Mouse (Mus musculus) yolk sac, embryonic 10.5 days (tissue): ENCODE results near the gene Fkbp11.

Experiments
- DNase-seq: peaks from one replicate; pipeline ENCODE4 v3.0.0-alpha.2; 2017; ENCODE audit warnings: low spot score

The Fkbp11 gene

DNA sequence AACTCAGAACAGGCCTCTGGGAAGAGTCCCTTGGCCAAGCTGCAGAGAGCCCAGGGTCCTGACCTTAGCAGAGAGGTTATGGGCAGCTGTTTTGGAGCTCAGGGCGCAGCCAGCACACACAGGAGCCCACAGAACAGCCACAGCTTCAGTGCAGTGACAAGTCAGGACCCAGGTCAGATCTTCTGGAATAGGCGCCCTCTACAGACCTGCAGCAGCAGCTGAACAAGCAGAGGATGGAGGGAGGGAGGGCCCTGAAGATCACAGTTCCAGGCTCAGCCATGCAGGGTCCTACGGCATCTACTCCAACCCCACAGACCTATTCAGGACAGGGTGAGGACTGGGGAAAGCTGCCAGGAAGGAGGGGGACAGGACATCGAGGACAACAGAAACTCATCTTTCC lies 10.8 kb upstream of the Fkbp11 start:
- DNase-seq, result peak; percentile 47

DNA sequence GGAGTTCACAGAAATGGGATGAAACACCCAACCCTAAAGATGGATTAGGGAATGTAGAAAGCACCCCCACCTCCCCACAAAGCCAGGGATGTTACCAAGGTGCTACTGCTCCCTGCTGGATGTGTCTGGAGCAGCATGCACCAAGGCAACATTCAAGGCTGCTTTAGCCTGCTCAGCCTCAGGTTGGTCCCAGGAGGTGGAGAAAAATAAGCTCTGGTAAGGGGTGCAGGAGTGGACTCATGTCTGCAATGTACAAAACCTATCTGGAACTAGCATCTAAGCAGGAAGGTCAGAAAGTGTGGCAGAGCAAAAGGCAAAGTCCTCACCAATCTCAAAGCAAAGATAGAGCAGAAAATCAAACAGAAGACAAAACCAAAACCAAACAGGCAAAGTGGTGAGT lies 9.9 kb upstream of the Fkbp11 start:
- peak; percentile 75 for DNase-seq

DNA sequence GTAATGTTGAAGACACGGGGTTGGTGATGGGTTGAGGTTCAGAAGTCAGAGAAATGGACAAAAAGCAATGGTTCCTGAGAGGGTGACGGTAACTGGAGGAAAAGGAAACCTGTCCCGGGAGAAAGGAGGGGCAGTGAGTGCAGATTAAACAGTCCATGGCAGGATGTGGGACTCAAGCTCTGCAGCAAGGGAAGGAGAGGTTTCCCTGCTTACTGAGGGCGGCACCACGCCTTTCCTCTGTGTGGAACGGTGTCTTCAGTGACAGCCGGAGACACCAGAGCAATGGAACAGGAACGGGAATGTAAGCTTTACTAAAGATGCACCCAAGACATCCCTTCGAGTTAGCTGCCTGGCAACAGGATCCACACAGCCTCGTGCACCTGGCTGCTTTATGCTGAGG lies 8.5 kb upstream of the Fkbp11 start:
- no peak for DNase-seq

DNA sequence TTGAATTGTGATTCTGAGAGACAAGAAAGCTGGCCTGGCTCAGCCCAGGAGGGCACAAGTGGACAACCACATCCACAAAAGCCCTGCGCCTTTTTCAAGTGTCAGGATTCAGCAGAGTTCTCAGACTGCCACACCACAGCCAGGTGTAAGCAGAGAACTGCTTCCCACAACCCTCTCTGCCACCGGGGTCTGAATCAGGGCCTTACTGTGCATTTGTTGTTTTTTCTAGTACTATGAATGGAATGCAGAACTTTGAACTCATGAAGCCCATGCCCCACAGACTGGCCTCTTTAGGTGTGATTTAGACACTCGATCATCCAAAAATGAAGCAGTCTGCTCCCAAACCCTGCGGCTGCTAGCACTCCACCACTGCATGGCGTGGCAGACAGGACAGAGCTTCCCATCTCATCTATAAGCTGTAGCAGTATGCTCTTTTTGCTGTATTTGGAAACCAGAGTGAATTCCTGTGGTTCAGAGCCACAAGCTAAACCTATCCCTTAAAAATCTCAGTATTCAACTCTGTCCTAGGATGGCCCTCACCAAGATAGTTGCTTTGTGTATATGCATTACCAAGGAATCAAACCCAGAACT lies 6.1 kb upstream of the Fkbp11 start:
- DNase-seq, result peak; percentile 50

DNA sequence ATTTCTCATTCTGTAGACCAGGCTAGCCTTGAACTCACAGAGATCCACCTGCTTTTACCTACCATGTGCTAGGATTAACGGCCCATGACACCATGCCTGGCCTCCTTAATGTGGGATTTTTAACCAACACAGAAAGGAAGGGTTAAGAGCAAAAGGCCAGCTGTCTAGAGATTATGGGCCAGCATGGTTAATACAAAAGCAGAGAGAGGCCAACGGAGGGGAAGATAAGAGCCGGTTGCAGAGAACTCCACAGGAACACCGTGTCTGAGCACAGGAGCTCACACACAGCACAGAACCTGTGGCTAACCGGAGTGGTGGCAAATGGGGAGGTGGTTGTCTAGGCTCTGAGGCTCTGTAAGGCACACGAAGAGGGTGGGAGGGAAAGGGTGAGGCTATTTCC lies 5.4 kb upstream of the Fkbp11 start:
- DNase-seq, result peak; percentile 46

DNA sequence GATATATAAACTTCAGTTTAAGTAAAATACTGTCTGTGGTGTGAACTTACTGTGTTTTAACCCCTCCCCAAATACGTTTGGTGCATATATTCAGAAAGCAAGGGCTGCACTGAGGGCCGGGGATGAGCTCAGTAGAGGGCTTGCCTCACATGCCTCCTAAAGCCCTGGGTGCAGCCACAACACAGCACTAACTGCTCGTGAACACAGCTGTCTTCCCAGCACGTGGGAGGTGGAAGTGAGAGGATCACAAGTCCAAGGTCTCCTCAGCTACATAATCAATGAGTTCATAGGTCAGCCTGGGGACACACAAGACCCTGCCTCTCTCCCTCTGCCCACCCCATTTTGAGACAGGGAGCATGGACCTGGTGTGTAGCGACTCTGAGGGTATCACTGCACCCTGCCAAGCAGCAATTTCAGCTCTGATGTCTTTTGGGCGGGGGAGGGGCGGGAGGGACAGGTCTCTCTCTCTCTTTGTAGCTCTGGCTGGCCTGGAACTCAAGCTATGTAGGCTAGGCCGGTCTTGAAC lies 4.1 kb upstream of the Fkbp11 start:
- DNase-seq, result peak; percentile 74

DNA sequence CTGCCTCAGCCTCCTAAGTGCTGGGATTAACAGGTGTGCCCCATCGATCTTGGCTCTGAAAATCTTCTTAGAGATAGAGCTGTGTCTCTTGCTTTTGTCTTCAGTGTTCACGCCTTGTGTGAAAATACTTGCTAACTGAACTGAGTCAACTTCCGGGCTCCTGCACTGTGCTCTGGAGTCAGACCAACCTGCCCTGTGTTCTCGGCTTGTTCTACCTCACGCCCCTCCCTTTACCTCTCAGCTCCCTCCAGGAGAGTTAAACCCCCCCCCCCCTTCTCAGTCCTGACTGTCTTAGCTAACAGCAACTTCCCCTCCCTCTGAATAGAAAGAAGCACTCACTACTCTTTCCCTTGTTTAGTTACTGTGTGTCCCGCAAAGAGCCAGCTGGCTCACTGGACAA lies 2.8 kb upstream of the Fkbp11 start:
- DNase-seq, result peak; percentile 62

DNA sequence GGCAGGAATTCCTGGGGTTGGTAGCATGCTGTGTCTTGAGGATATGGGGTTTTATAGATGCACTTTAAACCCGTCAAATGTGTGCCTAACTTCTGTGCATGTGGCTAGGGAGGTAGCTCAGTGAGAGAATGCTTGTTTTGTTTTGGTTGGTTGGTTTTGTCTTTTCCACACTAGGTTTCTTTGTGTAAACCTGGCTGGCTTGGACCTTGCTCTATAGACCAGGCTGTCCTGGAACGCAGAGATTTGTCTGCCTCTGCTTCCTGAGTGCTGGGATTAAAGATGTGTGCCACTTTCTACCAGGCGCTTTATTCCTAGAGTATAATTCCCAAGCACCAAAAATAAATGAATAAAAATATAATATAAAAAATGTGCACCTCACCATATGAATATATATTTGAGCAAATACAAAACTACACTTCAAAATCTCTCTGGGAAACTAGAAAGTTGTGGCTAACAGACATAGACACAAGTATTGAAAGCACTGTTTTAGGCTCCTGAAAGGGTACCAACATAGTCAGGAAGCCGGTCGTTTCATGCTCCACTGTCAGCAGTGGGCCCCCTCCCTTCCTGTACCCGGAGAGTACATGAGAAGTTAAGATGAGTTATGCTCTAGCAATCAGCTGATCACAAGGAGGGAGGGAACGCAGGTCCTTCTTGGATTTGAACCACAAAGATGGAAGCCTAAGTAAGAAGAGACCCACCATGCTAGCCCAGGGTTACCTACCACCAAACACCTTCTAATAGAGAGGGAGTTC lies 2.0 kb upstream of the Fkbp11 start:
- DNase-seq, result peak; percentile 49

DNA sequence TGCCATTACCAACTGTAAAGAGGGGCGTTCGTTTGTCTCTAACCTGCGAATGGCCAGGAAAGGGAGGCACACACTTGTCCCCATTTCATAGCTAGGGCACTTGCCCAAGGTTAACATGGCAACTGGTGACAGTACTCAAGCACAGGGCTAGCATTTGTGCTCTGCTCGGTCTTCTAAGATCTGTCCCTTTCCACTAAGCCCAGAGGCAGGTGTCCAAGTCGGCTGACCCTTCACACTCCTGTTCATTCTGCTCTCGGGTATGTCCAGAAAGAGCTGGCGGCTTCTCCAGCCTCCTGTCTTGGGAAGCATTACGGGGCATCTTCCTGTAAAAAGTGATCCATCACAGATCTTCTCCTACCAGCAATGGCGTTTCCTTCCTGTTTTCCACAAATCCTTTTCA lies 368 bp upstream of the Fkbp11 start:
- no peak for DNase-seq

DNA sequence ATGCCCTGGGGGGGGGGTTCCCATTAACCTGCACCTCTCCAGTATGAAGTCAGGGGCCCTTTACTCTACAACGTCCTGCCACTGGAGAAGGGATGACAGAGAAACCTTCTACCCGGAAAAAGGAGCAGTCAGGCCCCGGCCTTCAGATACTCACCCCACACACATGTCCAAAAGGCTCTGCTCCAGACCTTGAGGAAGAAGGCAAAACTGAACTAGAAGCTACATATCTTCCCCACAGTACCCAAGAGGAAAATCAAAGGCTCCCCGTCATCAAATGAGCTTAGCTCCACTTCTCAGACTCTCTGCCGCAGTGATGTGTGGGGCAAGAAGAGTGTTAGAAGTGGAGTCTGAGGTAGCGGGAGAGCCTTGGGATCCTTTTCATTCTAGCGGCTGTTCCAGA lies 1.3 kb downstream of the Fkbp11 start:
- DNase-seq, result no peak

DNA sequence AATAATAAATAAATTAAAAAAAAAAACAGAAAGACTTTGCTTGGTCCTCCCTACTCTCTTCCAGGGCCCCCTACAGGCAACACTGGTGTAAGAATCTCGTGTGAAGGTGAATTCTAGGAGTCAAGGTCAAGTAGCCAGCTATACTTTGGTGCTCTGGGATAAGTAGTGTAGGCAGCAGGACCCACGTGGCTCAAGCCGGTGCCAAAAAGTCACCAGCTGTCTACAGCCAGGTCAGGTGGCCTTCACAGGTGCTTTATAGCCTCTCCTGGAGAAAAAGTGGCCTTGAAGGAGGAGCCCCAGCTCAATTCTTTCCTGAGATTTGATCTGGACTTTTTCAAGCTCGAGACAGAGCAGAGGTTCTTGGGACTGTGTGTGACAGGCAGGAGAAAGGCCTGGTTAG lies 1.9 kb downstream of the Fkbp11 start:
- no peak for DNase-seq

DNA sequence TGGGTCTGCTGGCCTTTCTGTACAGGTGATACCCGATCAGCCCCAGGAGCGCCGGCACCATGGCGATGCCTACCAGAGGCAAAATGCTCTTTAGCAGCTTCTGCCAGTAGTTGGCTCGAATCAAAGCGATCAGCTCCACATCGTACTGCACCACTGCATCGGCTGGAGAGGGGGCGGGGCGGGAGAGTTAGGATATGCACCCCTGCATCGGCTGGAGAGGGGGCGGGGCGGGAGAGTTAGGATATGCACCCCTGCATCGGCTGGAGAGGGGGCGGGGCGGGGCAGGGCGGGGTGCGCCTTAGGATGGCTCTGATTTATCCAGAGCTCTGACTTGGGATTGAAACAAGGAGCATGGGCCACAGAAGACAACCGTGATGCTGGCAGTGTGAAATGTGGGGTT lies 3.6 kb downstream of the Fkbp11 start:
- no peak for DNase-seq

DNA sequence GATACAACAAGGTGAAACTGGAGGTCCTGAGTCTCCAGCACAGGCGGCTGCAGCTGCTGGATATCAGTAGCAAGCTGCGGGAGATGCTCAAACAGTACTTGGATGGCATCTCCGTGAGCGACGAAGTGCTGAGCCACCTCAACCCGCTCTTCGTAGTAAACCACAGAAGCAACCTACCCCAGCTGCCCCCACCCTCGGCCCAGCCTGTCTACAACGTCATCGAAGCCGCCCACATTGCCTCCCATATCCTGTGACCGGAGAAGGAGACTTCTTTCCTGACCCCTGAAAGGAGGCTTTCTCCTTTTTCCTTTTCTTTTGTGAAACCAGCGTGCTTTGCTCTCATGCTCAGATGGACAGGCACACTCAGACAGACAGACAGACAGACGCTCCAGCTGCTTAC lies 5.1 kb downstream of the Fkbp11 start:
- DNase-seq, result no peak

DNA sequence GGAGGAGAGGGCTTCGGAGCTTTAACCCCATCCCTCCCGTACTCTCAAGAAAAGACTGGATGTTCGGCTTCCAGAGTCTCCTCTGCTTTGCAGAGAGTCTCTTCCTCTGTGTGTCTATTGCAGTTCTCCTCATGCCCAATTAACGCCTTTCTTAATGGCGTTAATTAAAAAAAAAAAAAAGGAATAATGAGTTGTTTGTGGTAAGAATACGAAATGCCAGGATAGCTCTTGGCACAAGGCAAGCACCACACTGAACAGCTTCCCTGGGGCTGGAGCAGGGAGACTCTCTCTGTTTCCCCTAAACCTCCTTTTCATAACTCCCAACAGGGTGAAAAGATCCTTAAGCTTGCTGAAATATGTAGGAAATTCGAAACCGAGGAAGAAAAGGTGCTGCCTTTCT lies 5.8 kb downstream of the Fkbp11 start:
- DNase-seq, result no peak

DNA sequence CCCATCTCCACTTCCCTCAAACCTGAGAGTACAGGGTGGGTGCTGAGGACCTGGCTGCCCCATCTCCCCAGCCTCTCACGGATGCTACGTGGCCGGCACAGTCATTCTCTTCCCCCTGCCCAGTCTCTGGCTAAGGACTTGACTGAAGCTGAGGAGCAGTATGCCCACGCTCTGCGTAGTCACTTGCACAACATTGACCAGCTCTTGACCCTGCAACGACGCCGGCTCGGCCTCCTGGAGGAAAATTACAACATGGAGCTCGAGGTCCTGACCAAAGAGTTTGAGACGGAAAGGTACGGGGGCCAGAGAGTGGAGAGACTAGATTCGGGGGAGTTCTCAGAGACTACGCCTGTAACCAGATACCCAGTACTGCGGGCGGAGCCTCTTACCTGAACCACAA lies 10.7 kb downstream of the Fkbp11 start:
- DNase-seq, result no peak

DNA sequence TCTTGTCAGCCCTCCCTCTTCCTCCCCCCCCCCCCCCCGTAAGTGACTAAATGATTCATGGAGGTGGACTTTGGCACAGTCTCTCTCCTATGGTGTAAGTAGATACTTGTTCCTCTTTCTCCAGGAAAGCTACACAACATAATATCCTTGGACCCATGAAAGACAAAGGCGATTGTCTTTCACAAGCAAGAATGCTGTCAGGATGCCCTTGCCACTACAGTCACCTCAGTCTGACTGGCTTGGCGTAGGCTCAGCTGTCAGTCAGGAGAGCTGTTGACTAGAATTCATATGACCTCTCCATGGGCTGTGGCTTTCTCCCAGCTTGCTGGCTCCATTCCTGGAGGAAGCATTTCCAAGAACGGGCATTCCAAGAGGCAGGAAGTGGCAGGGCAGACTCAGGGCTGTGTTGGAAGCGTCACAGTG lies 13.8 kb downstream of the Fkbp11 start:
- peak; percentile 33 for DNase-seq

DNA sequence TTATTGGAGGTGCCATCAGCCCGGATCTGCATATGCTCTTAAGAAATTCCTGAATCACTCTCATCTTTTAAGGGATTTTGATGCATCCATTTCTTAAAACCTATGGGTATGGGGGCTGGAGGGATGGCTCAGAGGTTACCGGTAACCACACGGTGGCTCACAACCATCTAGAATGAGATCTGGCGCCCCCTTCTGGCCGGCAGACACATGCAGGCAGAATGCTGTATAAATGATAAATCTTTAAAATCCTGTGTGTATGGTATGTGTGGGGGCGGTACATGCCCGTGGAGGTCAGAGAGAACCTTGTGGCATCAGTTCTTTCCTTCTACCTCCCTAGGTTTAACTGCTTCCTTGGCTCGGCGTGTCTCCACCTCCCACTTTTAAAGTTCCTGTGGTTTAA lies 17.6 kb downstream of the Fkbp11 start:
- peak; percentile 35 for DNase-seq

DNA sequence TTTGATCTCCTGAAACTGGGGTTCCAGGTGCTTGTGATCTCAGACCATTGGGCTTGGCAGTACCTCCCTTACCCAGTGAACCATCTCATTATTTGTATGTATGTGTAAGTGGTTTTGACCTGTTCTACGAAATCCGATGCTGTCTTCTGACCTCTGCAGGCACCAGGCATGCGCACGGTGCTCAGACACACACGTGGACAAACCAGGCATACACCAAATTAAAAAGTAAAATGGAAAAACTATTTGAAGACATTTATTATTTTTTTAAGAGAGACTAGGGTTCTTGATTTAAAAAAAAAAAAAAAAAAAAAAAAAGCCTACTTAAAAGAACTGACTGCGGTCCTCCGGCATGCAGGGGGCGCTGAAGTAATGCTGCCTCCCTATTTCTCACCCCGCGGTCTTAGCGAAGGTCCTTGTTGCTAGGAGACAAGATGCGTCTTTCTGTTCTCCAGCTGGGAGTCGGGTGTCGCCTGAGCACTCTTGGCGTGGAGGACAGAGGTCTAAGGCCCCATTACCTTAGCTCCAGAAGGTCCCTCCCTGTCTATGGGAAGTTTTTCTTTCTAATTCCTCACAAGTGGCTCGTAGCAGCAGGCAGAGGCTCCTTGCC lies 20.1 kb downstream of the Fkbp11 start, which contains the start of gene Ccdc65:
Ccdc65 (plus strand) TSS at position 442 of the 607 bp plus-strand sequence.
- DNase-seq, result peak; percentile 67

DNA sequence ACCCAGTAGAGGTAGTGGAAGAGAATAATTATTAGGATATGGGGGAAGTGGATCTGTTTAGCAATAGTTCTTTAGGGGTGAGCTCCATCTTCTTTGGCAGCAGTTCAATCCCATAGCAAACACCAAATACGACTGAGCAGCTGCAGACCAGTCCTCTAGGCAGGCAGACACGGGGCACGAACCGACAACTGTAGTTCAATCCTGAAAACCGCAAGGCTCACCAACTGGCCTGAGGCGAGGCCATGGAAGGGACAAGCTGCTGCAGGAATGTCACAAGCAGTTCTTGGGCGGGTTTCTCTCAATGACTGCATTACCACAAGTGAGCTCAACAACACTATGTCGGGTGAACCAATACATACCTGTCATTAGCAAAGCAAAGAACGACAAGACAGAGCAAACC lies 23.7 kb downstream of the Fkbp11 start:
- DNase-seq, result no peak

DNA sequence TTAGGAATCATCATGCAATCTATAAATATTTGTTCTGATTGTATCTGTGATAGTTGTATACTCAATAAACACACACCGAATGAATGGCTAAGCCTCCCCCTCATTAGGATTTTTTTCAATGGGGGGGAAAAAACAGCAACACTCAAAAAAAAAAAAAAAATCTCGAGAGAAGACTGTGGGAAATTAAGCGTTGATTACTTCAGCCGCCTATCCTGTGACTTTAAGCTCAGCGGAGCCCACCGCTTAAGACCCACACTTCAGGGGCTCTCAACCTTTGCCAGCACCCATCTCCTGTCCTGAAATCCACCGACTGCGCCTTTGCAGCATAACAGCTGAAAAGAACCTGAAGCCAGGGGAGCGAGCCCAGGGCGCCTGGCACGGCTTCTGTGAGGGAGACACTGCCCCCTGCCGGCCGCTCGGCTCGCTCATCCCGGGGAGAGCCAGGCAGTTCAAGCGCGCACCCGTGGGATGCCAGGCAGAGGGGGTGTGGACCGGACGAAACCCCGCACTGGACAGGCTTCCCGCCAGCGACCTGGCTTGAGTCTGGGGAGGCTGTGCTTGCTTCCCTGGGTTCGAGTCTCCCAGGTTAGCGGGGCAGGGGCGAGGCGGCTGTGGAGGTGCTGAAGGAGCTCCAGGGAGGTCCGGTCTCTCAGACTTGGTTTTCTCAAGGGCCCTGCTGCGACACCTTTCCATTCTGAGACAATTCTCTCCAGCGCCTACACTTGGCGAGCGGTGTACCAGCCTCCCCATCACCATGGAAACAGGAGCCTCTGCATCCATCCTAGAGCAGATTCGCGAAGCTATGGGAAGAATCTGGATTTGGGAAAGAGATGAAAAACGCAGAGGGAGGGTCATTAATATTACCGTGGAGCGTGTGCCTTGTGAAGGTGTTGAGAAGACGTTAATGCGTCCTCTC lies 28.6 kb downstream of the Fkbp11 start:
- peak; percentile 74 for DNase-seq

DNA sequence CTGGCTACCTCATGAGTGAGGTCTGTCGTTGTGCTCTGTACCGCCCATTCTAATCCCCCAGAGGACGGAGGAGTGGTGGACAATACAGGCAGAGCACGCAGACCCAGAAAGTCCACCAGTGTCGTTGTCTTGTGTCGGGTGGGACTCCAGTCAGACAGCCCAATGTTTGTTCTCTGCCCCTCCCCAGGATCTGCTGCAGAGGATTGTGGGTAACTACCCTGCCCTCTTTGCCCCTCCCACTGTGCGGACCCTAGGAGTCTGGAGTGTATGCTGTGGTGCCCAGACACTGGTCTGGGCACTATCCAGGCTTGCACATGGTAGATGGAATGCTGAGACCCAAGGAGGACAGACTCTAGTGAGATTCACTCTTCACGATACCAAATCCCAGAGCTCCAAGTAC lies 31.8 kb downstream of the Fkbp11 start:
- DNase-seq, result no peak

DNA sequence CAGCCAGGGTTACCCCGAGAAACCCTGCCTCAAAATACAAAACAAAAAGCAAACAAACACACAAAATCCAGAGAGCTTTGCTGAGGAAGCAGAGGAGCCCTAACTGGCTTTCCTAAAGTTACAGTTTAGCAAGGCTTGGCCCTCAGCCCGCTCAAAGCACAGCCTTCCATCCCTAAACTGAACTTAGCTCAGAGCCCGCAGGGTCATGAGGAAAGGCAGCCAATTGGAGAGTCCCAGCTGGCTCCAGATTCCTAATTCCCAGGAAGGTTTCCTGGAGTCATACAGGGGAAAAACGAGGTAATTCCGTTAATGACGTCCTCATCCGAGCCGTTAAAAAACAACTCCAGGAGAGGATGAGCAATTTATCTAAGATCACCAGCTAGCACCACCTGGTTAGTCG lies 32.3 kb downstream of the Fkbp11 start:
- DNase-seq, result no peak
